Mouse (Mus musculus) adrenal gland, adult 2 months (tissue): ENCODE data around the gene Stard3. TPM values are rescaled to one million over a fixed set of nuclear protein-coding genes. Genes with fewer than 3 reads are reported as not detected.
A peak's percentile ranks its signal among the peaks of the same experiment; 100 is the strongest.

ENCODE experiments used
- DNase-seq: peaks from one replicate; pipeline ENCODE4 v3.0.0; 2021
- polyA plus RNA-seq: library from polyadenylated mRNA; depleted of rRNA; stranded (reverse); fragments of >200 nt; gene quantifications from 2 replicates; pipeline ENCODE4 v1.2.3, GENCODE M21; 2012; rRNA removed
- total RNA-seq, 2 experiments: library from RNA; stranded (reverse); gene quantifications; 2 replicates each; pipeline ENCODE4 v1.2.3; 2021

Gene Stard3
- total and polyA plus RNA-seq, 3 experiments = 20.8 to 65.3 (median 23.5) TPM

GRCm38 (mm10) chr11:98397946-98398345, 39.8 kb downstream of the Stard3 start:
- DNase-seq = no peak

DNA sequence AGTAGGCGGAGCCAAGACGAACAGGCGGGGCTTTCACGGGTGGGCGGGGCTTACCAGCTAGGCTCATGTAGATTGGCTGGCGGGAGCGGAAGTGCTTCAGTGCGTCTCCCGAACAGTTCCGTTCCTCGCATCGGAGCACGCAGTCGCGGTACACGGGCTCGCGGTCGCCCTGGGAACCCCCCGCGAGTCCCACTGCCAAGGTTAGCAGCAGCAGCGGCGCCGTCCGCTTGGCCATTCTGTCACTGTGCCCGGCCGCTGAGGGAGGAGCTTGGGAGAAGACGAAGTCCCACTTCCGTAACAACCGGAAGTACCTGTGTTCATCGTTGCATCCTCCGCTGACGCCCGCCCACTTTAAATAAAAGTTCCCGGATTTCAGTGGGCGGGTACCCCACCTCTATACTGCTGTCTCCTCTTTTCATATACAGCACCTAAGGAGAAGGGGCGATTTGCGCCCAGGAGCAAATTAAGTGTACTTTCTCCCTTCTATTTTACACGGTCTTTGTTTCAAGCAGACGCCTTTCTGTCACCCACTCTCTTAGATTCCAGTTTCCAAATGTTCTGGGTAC, 42.1 kb downstream of the Stard3 start, which contains the start of gene Pgap3:
TSS of gene Pgap3 (minus strand) at position 330 of the 566 bp plus-strand sequence.
- DNase-seq = peak; percentile 91

DNA sequence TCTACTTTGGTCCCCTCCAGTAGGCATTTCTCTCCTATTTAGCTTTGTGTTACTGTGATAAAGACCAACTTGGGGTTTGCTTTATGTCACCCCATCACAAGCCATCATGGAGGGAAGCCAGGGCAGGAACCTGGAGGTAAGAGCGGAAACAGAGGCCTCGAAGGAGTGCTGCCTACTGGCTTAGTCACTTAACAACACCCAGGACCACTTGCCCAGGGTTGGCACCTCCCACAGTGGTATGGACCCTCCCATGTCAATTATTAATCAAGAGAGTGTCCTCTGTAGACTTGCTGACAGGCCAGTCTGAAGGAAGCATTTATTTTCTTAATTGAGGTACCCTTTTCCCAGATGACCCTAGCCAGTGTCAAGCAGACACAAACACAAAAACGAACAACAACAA, 42.6 kb downstream of the Stard3 start:
- no peak for DNase-seq

DNA sequence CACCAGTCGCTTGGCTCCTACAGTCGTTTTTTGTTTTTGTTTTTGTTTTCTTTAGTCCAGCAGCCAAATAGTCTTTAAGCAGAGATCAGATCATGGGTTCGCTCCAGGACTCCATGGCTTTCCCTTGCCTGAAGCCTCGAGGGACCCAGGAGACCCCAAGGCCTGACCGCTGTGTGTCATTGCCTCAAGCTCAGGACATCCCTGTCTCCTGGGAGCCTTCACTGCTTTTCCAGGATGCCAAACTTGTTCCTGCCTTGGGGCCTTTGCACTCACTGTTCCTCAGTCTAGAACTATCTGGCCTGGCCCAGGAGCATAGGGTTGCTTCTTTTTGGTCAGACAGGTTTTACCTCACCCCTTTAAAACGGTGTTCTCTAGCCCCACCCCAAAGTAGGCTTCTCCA, 48.5 kb downstream of the Stard3 start:
- DNase-seq = no peak

DNA sequence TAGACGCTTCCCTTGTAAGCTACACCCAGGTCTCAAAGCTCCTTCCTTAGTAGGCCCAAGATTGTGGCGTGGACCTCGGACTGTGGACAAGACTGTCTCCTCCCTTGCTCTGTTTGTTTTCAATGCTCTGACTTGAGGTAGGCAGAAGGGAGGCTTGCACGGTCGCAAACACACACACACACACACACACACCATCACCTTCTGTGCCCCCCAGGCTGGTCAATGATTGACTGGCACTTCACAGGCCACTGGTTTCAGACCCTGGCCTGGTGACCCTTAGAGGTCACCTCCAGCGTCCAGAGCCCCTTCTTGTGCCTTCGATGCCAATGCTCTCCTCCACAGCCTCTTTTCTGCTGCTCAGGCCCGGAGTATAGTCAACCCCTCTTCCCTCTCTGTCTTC, 50.7 kb downstream of the Stard3 start:
- DNase-seq = no peak

DNA sequence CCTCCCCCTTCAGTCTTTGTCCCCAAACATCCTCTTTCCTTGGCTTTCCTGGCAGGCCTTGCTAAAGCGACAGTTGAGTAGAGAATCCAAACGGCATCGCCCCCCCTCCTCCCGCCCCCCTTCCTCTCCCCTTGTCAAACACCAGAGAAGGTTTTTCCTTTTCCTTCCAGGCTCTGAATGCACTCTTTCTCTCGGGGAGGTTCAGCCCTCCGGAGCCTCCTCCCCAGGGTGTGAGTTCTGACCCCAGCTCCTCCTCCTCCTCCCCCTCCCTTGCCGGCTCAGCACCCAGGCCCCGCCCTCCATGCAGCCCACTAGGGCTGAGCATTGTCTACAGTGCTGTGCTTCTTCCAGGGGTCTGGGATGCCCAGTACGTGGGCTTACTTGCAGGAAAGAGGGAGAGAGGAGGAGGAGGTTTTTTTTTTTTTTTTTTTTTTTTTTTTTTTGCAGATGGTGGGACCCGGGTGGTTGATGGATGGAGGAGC, 51.2 kb downstream of the Stard3 start:
- no peak for DNase-seq

DNA sequence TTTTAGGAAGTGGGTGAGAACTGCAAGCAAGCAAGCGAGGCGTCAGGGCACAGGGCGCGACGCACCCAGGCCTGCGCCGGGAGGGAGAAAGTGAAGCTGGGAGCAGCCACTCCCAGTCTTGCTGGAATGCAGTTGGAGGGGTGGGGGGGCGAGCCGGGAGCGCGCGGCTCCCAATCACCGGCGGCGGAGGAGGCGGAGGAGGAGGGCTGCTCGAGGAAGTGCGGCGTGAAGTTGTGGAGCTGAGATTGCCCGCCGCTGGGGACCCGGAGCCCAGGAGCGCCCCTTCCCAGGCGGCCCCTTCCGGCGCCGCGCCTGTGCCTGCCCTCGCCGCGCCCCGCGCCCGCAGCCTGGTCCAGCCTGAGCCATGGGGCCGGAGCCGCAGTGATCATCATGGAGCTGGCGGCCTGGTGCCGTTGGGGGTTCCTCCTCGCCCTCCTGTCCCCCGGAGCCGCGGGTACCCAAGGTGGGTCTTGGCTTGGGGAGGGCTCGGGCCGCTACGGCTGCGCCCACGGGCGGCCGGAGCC, 54.2 kb downstream of the Stard3 start, which contains the start of gene Erbb2:
TSS of gene Erbb2 (plus strand) at position 198 of the 524 bp plus-strand sequence.
- peak; percentile 80 for DNase-seq

- no peak for DNase-seq
Measured at GRCm38 (mm10) chr11:98412797-98413301, 54.7 kb downstream of the Stard3 start.

- no peak for DNase-seq
Measured at GRCm38 (mm10) chr11:98413731-98414130, 55.6 kb downstream of the Stard3 start.

- no peak for DNase-seq
Measured at GRCm38 (mm10) chr11:98414162-98414561, 56.0 kb downstream of the Stard3 start.

GRCm38 (mm10) chr11:98417074-98417473, 58.9 kb downstream of the Stard3 start:
- no peak for DNase-seq

- no peak for DNase-seq
Measured at GRCm38 (mm10) chr11:98418273-98418672, 60.1 kb downstream of the Stard3 start.

GRCm38 (mm10) chr11:98418939-98419547, 60.9 kb downstream of the Stard3 start:
- DNase-seq = no peak

DNA sequence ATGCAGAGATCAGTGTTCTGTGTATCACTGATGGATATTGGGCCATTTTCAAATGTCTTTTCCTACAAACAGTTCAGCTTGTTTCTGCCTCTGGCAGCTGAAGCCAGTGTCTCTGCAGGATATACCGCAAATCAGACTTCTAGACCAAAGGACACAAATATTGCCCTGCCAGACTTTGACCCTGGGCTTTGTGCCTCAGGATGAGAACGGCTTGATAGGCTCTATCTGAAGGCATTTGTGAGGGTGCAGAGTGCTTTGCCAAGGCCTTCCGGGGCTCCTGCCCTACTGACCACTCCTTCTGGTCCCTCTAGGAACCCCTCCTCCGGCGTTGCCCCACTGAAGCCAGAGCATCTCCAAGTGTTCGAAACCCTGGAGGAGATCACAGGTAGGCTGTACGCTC, 68.4 kb downstream of the Stard3 start:
- DNase-seq = no peak

- DNase-seq = no peak
Measured at GRCm38 (mm10) chr11:98428436-98428835, 70.3 kb downstream of the Stard3 start.

Other genes starting within 250 kb of the Stard3 start
- gene Fbxl20, start 208.0 kb upstream of the Stard3 start, total RNA-seq = 10 to 100 TPM; 22.4 to 29.3 TPM
- 34.6 and 36.2 TPM in 2 replicates for gene Fbxl20, start 208.0 kb upstream of the Stard3 start, polyA plus RNA-seq
- gene Med1, start 165.1 kb upstream of the Stard3 start, total RNA-seq = 10 to 100 TPM; 51.9 to 70.1 TPM
- gene Med1, start 165.1 kb upstream of the Stard3 start, polyA plus RNA-seq = 9.3 and 17.5 TPM in 2 replicates
- gene Cdk12, start 155.3 kb upstream of the Stard3 start, total RNA-seq = 10 to 100 TPM; 33.0 to 52.8 TPM
- 7.4 and 8.3 TPM in 2 replicates for gene Cdk12, start 155.3 kb upstream of the Stard3 start, polyA plus RNA-seq
- not detected for gene Neurod2, start 28.7 kb upstream of the Stard3 start, total RNA-seq
- not detected in 2 replicates for gene Neurod2, start 28.7 kb upstream of the Stard3 start, polyA plus RNA-seq
- under 1 TPM; 0.17 to 0.55 TPM for gene Ppp1r1b, start 10.0 kb upstream of the Stard3 start, total RNA-seq
- gene Ppp1r1b, start 10.0 kb upstream of the Stard3 start, polyA plus RNA-seq = 0.22 and 0.37 TPM in 2 replicates
- under 1 TPM; 0.31 to 0.32 TPM for gene Tcap, start 25.4 kb downstream of the Stard3 start, total RNA-seq
- gene Tcap, start 25.4 kb downstream of the Stard3 start, polyA plus RNA-seq = 0.46 and 0.54 TPM in 2 replicates
- 100 to 1,000 TPM; 314 to 601 TPM for gene Pnmt, start 28.1 kb downstream of the Stard3 start, total RNA-seq
- 379 and 598 TPM in 2 replicates for gene Pnmt, start 28.1 kb downstream of the Stard3 start, polyA plus RNA-seq
- 1 to 10 TPM; 4.7 to 5.9 TPM for gene Pgap3, start 42.1 kb downstream of the Stard3 start, total RNA-seq
- gene Pgap3, start 42.1 kb downstream of the Stard3 start, polyA plus RNA-seq = 18.4 and 20.3 TPM in 2 replicates
- 1 to 10 TPM; 2.4 to 5.9 TPM for gene Erbb2, start 54.1 kb downstream of the Stard3 start, total RNA-seq
- 7.0 and 7.2 TPM in 2 replicates for gene Erbb2, start 54.1 kb downstream of the Stard3 start, polyA plus RNA-seq
- 10 to 100 TPM; 88.5 to 93.5 TPM for gene Mien1, start 80.6 kb downstream of the Stard3 start, total RNA-seq
- gene Mien1, start 80.6 kb downstream of the Stard3 start, polyA plus RNA-seq = 43.0 and 49.2 TPM in 2 replicates
- gene Grb7, start 88.0 kb downstream of the Stard3 start, total RNA-seq = under 1 TPM; 0.35 to 0.45 TPM
- gene Grb7, start 88.0 kb downstream of the Stard3 start, polyA plus RNA-seq = 0.97 and 1.1 TPM in 2 replicates
- under 1 TPM; 0.72 to 0.86 TPM for gene Ikzf3, start 187.7 kb downstream of the Stard3 start, total RNA-seq
- gene Ikzf3, start 187.7 kb downstream of the Stard3 start, polyA plus RNA-seq = 0.10 and 0.36 TPM in 2 replicates
- under 1 TPM; 0.66 to 0.69 TPM for gene Zpbp2, start 192.7 kb downstream of the Stard3 start, total RNA-seq
- gene Zpbp2, start 192.7 kb downstream of the Stard3 start, polyA plus RNA-seq = 0.10 and 0.30 TPM in 2 replicates
- 100 to 1,000 TPM in 1 of 2 experiments, 10 to 100 TPM in 1; 94.9 to 180 TPM for gene Ormdl3, start 229.0 kb downstream of the Stard3 start, total RNA-seq
- 151 and 188 TPM in 2 replicates for gene Ormdl3, start 229.0 kb downstream of the Stard3 start, polyA plus RNA-seq
- gene Lrrc3c, start 239.9 kb downstream of the Stard3 start, total RNA-seq = not detected
- gene Lrrc3c, start 239.9 kb downstream of the Stard3 start, polyA plus RNA-seq = not detected in 2 replicates